Mouse (Mus musculus) heart, postnatal 0 days (tissue): Measurements from ENCODE around the gene Tanc1. TPM values are rescaled to one million over a fixed set of nuclear protein-coding genes. Genes with fewer than 3 reads are reported as not detected.
A peak's percentile ranks its signal among the peaks of the same experiment; 100 is the strongest.

ENCODE experiments used
- ATAC-seq: fragments of 200-750 bp; cut with Nextera tagmentation; 2 replicates; pipeline ENCODE4 v1.8.0; 2017; ENCODE audit warnings: low read depth, moderate number of reproducible peaks, moderate library complexity; ENCODE audit not compliant: insufficient read depth
- DNase-seq: peaks from one replicate; pipeline ENCODE4 v3.0.0-alpha.2; 2016; ENCODE audit warnings: low spot score
- H3K27ac ChIP-seq: fragments of 300-500 bp; sonication (generic); 2 replicates; pipeline ENCODE4 v1.5.1; 2014; ENCODE audit warnings: low read depth, mild to moderate bottlenecking
- H3K27me3 ChIP-seq: fragments of 300-500 bp; sonication (generic); 2 replicates; pipeline ENCODE4 v1.6.1; 2014; ENCODE audit warnings: low read length, mixed read lengths; ENCODE audit not compliant: control insufficient read depth, insufficient read depth
- H3K36me3 ChIP-seq: fragments of 300-500 bp; sonication (generic); replicated peaks from 2 replicates; pipeline ENCODE4 v1.6.1; 2014; ENCODE audit warnings: low read length, mixed read lengths; ENCODE audit not compliant: control insufficient read depth, insufficient read depth
- H3K4me1 ChIP-seq: fragments of 300-500 bp; sonication (generic); 2 replicates; pipeline ENCODE4 v1.6.1; 2014; ENCODE audit warnings: antibody characterized with exemption; ENCODE audit not compliant: control insufficient read depth, insufficient read depth
- H3K4me2 ChIP-seq: fragments of 300-500 bp; sonication (generic); 2 replicates; pipeline ENCODE4 v1.6.1; 2014; ENCODE audit warnings: low read depth, mild to moderate bottlenecking, low read length, moderate library complexity
- H3K4me3 ChIP-seq: fragments of 300-500 bp; sonication (generic); 2 replicates; pipeline ENCODE4 v1.5.1; 2014; ENCODE audit warnings: low read depth, low read length
- H3K9ac ChIP-seq: fragments of 300-500 bp; sonication (generic); replicated peaks from 2 replicates; pipeline ENCODE4 v1.6.1; 2014; ENCODE audit warnings: low read depth, low read length, mixed read lengths
- H3K9me3 ChIP-seq: fragments of 300-500 bp; sonication (generic); replicated peaks from 2 replicates; pipeline ENCODE4 v1.6.1; 2016; ENCODE audit warnings: low read length; ENCODE audit not compliant: control insufficient read depth
- CTCF ChIP-seq: IDR thresholded peaks from 2 replicates; pipeline ENCODE4 v1.5.1; 2016; ENCODE audit warnings: antibody characterized with exemption, control low read depth, low read depth
- EP300 ChIP-seq: IDR thresholded peaks from 2 replicates; pipeline ENCODE4 v1.6.1; 2016; ENCODE audit warnings: antibody characterized with exemption, low read depth
- WGBS: fragments of 180-500 bp; shearing (Covaris S2); extraction: QIAGEN DNeasy Blood & Tissue Kit; methylation state at CpG from one replicate; pipeline ENCODE4 v1.1.7; 2014; 5-methylcytosine and 5-hydroxymethylcytosine counted together
- polyA plus RNA-seq: library from polyadenylated mRNA; unstranded; fragments of >200 nt; fragmentation: Nextera tagmentation; extraction: Ambion mirVana; gene quantifications from 2 replicates; pipeline ENCODE4 v1.2.1, GENCODE M21; 2015
- total RNA-seq: library from RNA; depleted of rRNA; stranded (reverse); fragments of >200 nt; gene quantifications from 2 replicates; pipeline ENCODE4 v1.2.3, GENCODE M21; 2014; ENCODE audit warnings: low replicate concordance

The Tanc1 gene
- total and polyA plus RNA-seq, 2 experiments from 2014 or later: 12.3 to 21.9 TPM

DNA sequence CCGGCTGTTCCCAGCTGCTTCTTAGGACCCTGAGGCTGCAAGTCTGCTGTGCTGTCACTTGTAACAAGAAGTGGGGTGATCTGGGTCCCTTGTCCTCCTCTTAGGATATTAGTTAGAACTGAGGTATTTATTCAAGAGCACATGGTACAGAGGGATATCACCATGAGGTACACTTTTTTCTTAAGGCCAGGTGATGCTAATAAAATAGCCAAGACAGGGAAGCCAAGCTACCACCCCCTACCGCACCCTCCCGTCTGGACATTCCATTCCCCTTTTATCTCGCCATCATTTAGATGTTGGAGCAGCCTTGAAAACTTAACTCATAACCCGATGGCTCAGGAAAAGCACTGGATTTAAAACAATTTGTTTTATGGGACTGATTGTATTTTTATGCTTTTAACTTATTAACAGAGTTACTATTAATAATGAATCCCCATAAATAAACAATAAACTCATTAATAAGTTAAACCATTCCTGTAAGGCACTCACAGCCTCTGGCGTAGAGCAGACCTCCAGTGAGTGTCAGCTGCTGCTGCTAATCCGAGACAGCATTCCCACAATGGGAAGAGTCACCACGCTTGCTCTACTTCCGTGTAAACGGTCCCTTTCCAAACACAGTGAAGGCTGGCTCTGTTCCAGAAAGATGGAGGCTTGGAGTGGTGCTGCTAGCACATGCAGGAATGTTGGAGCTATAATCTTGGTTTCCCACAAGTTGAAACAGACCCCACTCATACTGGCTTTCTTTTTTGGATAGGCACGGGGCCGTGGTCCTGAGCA is 171.4 kb downstream of the Tanc1 start:
- Histone ChIP-seq H3K4me1 (peaks cover 26% of the 10 kb centered on the region), H3K9ac (no peak overlapping the region), H3K27ac (peak overlapping the region; percentile 56), H3K36me3 (peaks cover 24% of the 10 kb centered on the region), H3K9me3 (no peaks in the 10 kb centered on the region), H3K4me3 (no peak overlapping the region), H3K27me3 (no peaks in the 10 kb centered on the region), H3K4me2 (no peak overlapping the region)
- TF ChIP-seq EP300 (no peak), CTCF (no peak)
- WGBS: 39% methylated on average over 12 of the region's 12 CpGs
- peak; percentile 66 for DNase-seq
- peak; percentile 68 for ATAC-seq

DNA sequence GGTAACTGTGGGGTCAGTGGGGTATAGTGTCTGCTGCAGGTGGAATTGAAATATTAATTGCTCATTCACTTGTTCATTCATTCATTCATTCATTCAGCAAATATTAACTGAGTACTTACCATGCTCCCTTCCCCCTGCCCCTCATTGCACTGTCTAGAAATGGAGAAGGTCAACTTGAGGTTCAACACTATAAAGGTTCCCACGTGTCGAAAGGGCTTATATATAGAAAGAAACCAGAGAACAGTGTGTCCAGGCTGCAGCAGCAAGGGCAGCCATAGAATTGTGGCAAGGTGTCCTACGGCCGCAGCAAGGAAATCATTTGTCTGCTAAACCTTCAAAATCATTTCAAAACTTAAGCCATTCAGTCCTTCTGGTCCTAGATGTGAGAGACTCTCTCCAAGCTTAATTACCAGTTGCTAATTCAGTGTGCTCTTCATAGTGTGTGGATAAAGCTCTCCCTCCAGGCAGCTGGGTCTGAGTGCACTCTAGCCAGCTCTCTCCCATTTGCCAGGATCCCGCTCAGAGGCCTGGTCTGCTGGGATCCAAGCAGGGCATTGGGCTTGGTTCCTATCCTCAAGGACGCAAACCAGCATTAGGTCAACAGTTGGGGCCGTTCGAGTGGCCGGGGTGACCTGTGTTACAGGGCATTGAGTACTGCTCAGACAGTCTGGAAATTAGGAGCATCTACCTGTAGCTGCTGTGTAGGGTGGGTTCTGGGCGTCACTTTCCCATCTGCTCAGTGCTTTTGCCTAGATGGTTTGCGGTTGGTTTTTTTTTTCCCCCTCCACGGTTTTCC is 172.2 kb downstream of the Tanc1 start:
- peak; percentile 67 for ATAC-seq
- no peak overlapping the region for H3K4me2 ChIP-seq
- 72% methylated on average over 12 of the region's 12 CpGs for WGBS

DNA sequence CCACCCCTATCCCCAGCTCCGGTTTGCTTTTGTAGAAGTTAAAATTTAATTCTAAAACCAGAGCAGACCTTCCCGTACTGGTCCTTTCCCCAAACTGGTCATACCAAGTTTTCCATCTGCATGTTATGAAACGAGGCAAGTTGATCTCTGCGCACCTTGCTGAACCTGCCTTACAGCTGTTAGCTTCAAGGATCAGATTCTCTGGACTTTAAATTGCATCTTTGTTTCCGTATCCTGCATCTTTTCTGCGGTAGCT is 172.7 kb downstream of the Tanc1 start:
- Histone ChIP-seq H3K4me3 (no peak overlapping the region), H3K4me2 (no peak overlapping the region), H3K27ac (0 out of 2 replicates have a peak overlapping the region, but pooled peaks have one; percentile 72), H3K4me1 (peaks cover 26% of the 10 kb centered on the region), H3K36me3 (peaks cover 24% of the 10 kb centered on the region), H3K9me3 (no peaks in the 10 kb centered on the region), H3K9ac (no peak overlapping the region), H3K27me3 (no peaks in the 10 kb centered on the region)
- no peak for TF ChIP-seq CTCF
- no peak for TF ChIP-seq EP300
- ATAC-seq: no peak
- WGBS: 95% methylated on average over 6 of the region's 6 CpGs
- DNase-seq: no peak

More for the DNA sequence above, 172.2 kb downstream of the Tanc1 start:
- Histone ChIP-seq H3K4me3 (no peak overlapping the region), H3K4me1 (peaks cover 26% of the 10 kb centered on the region), H3K9me3 (no peaks in the 10 kb centered on the region), H3K36me3 (peaks cover 24% of the 10 kb centered on the region), H3K9ac (no peak overlapping the region), H3K27me3 (no peaks in the 10 kb centered on the region), H3K27ac (peak overlapping the region; percentile 72)
- DNase-seq: peak; percentile 55
- no peak for TF ChIP-seq EP300
- no peak for TF ChIP-seq CTCF

DNA sequence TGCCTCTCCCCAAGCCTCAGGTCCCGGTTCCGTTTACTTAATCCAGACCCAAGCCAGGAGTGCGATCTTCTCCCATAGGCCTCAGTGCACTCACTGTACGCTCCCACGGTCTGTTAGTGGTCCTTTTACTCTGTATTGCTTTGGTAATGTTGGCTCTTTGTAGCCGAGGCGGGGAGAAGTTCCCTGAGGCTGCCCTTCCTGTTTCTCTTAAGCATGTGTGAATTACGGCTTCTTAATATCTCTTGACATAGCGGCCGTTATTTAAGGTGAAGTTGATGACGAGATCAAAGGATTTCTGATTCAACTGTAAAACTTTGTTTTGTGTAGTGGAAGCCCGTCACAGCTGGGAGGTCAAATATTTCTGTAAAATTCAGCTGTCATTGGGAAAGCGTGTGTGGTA is 173.8 kb downstream of the Tanc1 start:
- Histone ChIP-seq H3K27me3 (no peaks in the 10 kb centered on the region), H3K4me3 (no peak overlapping the region), H3K36me3 (peaks cover 24% of the 10 kb centered on the region), H3K9ac (no peak overlapping the region), H3K27ac (no peak overlapping the region), H3K9me3 (no peaks in the 10 kb centered on the region), H3K4me1 (peaks cover 26% of the 10 kb centered on the region), H3K4me2 (no peak overlapping the region)
- no peak for TF ChIP-seq CTCF
- TF ChIP-seq EP300: no peak
- no peak for DNase-seq
- no peak for ATAC-seq
- 87% methylated on average over 13 of the region's 13 CpGs for WGBS

DNA sequence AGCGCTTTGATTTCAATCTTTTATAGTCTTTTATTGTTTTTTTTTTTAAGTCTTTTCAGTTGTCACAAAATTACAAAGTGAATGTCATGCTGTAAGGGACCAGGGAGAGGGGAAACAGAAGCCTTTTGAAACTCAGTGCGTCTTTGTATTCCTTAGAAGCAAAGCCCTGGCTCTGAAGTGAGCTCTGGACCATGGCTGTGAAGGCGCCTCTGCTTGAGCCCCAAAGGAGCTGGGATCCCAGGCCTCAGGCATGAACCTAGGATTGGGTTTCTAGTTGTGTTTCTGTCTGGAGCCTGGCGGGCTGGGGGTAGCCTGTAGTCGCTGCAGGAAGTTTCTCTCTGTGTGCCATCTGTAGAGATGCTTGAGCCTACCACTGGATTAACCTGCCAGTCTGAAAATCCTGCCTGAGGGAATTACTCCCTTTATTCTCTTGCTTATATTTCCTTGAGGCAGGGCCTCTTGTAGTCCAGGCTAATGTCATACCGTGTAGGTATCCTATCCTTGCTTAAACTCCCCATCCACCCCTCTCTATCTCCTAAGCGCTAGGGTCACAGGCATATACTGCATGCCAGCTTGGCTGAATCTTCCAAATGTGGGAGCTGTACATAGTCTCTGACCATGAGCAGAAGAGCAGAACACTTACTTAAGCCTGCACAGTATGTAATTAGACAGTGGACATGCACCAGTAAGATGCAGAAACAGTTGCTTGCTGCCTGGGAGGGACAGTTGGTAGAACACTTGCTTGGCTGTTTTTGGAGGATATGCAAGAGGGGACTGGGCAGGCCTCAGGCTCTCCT is 177.1 kb downstream of the Tanc1 start:
- Histone ChIP-seq H3K9ac (no peak overlapping the region), H3K4me2 (no peak overlapping the region), H3K36me3 (peaks cover 57% of the 10 kb centered on the region), H3K27ac (no peak overlapping the region), H3K4me1 (0 out of 2 replicates have a peak, but pooled peaks cover 4% of the 10 kb centered on the region), H3K27me3 (no peaks in the 10 kb centered on the region), H3K4me3 (no peak overlapping the region), H3K9me3 (no peaks in the 10 kb centered on the region)
- TF ChIP-seq CTCF: no peak
- no peak for TF ChIP-seq EP300
- DNase-seq: no peak
- no peak for ATAC-seq
- 87% methylated on average over 7 of the region's 7 CpGs for WGBS
